Mouse (Mus musculus): Measurements from ENCODE around the gene Folh1. TPM values are rescaled to one million over a fixed set of nuclear protein-coding genes. Genes with fewer than 3 reads are reported as not detected.
"Not testable (repeated sequence)": the region's sequence is repeated elsewhere in the genome, so short reads cannot be mapped to it uniquely, and the experiment has no call there.

The Folh1 gene
- polyA plus RNA-seq (2012; rRNA removed) = 6.2 and 6.8 TPM in 2 replicates

DNA sequence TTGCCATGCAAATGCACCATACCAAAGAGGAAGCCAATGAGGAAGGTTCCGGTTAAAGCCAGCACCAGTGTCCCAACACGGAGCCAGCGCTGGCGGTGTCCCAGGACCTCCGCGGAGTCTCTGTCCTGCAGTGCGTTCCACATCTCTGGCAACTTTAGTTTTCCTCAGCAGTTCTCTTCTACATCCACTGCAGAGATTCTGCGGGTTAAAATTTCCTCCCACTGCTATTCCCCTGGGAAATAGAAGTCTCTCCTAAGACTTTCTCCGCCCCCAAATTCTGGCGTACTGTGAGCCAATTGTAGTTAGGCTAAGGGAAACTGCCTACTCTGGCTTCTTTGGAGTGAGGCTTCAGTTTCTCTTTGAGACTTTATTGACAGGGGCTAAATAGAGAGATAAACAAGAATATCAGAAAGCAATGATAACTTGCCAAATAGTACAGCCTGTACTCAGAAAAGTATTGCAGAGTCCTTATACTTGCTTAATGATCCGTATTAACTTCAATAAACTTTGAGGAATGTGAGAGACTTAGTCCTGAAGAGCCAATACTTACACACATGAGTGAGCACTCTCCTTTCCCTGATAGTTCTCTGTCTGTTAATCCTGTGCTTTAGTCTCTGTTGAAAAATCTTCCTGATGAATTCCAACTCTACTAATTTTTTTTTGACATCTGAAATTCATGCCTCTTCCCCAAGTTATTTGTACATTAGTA, at the start of gene Folh1:
TSS of gene Folh1 (minus strand) at position 327 of the 709 bp plus-strand sequence.
- Histone ChIP-seq H3K27ac (ENCODE audit: insufficient read depth, low read length) (no peak within 1 kb of the TSS; the same call in 1 of the 2 replicates), H3K27me3 (ENCODE audit: control insufficient read depth, insufficient read depth, low read length) (no peaks in the 10 kb centered on the region), H3K4me1 (ENCODE audit: control insufficient read depth, insufficient read depth, low read length) (no peaks in the 10 kb centered on the region), H3K4me3 (replicated peaks; ENCODE audit: insufficient read depth, low read depth, low read length) (peak within 1 kb of the TSS; percentile 28)
- TF ChIP-seq POLR2A (IDR thresholded peaks at IDR 0.05; ENCODE audit: borderline replicate concordance, insufficient read depth, low read length) = no peak
- TF ChIP-seq CTCF (IDR thresholded peaks at IDR 0.05; ENCODE audit: borderline replicate concordance, insufficient read depth, low read depth, low read length) = no peak
- WGBS = under 1% methylated on average over 11 of the region's 11 CpGs
- DNase-seq = peak; percentile 25 to 37

DNA sequence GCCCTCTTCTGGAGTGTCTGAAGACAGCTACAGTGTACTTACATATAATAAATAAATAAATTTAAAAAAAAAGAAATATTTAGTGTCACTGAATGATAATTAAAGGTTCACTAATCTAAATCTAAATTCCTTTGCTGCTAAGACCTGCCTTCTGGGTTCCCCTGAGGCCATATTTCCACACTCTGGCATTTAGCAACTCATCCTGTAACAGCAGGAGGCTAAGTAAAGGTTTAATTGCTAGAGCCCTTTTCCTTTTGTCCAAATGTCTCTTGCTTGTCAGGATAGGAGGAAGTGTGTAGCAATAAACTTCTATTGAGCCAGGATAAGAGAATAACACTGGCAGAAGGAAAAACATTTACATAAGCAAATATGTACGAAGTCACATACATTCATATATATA, 40.7 kb upstream of the Folh1 start:
- TF ChIP-seq CTCF (IDR thresholded peaks at IDR 0.05; ENCODE audit: borderline replicate concordance, insufficient read depth, low read depth, low read length) (no peak), POLR2A (IDR thresholded peaks at IDR 0.05; ENCODE audit: borderline replicate concordance, insufficient read depth, low read length) (no peak)
- Histone ChIP-seq H3K27ac (ENCODE audit: insufficient read depth, low read length) (no peak overlapping the region), H3K4me3 (replicated peaks; ENCODE audit: insufficient read depth, low read depth, low read length) (no peak overlapping the region), H3K27me3 (ENCODE audit: control insufficient read depth, insufficient read depth, low read length) (no peaks in the 10 kb centered on the region), H3K4me1 (ENCODE audit: control insufficient read depth, insufficient read depth, low read length) (no peaks in the 10 kb centered on the region)
- DNase-seq = no peak
- 55% methylated on average over 1 of the region's 1 CpGs for WGBS

DNA sequence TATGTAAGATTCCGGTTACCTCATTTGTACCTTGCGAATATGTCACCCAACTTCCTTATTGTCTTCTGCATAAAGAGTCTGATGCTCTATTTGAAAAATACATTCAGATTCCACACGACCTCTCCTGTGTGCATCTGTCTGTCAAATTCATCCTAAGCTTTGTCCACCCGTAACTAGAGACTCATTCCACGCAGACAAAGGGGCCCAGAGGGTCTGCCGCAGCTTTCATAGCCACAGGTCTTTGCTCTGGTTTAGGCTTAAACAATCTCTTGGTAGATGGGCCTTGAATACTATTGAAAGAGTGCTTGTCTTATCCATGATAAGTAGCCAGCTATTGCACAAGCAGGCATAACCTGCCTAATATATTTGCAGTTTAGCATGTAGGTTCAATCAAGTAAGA, 40.0 kb upstream of the Folh1 start:
- not testable (repeated sequence) for H3K4me3 ChIP-seq (replicated peaks; ENCODE audit: insufficient read depth, low read depth, low read length); H3K27ac ChIP-seq (ENCODE audit: insufficient read depth, low read length); H3K27me3 ChIP-seq (ENCODE audit: control insufficient read depth, insufficient read depth, low read length); H3K4me1 ChIP-seq (ENCODE audit: control insufficient read depth, insufficient read depth, low read length); DNase-seq
- 78% methylated on average over 6 of the region's 6 CpGs for WGBS

DNA sequence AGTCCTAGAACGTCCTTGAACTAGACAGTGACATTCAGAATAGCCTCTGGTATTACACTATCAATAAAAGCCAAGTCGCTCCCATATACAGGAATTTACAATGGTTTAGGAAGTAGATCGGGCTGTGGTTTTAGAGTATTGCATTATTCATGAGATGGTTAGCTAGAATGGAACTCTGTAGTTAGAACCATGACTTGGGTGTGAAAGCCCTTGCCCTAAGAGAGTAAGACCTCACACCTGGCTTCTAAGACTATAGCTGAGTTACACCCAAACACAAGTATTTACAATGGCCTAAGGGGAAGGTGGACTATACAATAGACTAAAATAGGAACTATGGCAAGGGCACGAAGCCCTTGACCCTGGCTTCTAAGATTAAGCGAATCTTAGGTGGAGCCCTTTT, 39.5 kb upstream of the Folh1 start:
- not testable (repeated sequence) for H3K27me3 ChIP-seq (ENCODE audit: control insufficient read depth, insufficient read depth, low read length); DNase-seq; H3K4me3 ChIP-seq (replicated peaks; ENCODE audit: insufficient read depth, low read depth, low read length); H3K27ac ChIP-seq (ENCODE audit: insufficient read depth, low read length); H3K4me1 ChIP-seq (ENCODE audit: control insufficient read depth, insufficient read depth, low read length)
- 85% methylated on average over 5 of the region's 5 CpGs for WGBS

DNA sequence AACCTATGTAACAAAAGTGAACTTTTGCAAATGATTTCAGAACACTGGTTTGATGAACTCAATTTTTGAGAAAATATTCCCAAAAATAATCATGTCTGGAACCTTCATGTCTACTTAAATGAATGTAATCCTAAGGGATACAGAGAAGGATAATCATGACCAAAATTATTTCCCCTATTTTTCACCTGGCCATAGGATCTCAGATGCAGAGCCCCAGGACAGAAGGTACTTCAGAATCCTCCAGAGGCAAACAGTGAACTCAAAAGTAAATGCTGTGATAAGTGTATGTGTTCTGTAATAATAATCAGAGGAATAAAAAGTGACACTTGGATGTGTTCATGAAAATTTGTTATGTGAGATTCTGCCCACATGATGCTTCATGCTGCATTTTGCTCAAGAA, 19.0 kb upstream of the Folh1 start, which contains the start of gene Vmn2r77:
TSS of gene Vmn2r77 (plus strand) at position 301 of the 400 bp plus-strand sequence.
- no peak for DNase-seq
- no peaks in the 10 kb centered on the region for H3K27me3 ChIP-seq (ENCODE audit: control insufficient read depth, insufficient read depth, low read length)
- H3K4me3 ChIP-seq (replicated peaks; ENCODE audit: insufficient read depth, low read depth, low read length) = no peak within 1 kb of the TSS
- no peak within 1 kb of the TSS for H3K27ac ChIP-seq (ENCODE audit: insufficient read depth, low read length)
- TF ChIP-seq POLR2A (IDR thresholded peaks at IDR 0.05; ENCODE audit: borderline replicate concordance, insufficient read depth, low read length) (no peak), CTCF (IDR thresholded peaks at IDR 0.05; ENCODE audit: borderline replicate concordance, insufficient read depth, low read depth, low read length) (no peak)
- no peaks in the 10 kb centered on the region for H3K4me1 ChIP-seq (ENCODE audit: control insufficient read depth, insufficient read depth, low read length)

DNA sequence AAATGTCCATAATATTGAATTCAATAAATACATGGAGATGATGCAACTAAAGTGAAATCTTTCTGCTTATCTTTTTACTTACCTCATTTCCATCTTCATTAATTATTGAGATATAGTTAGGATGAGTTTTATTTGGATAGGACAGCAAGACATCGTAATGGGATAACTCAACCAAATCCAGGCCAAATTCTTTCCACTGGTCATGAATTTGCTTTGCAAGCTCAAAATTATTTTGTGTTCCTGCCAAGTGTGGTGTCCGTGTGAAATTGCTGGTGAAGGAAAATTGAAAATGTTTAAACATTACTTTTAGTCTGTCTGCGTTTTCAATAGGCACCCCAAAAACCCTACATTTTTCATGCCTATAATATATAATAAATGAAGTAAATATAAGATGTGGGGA, 4.1 kb downstream of the Folh1 start:
- DNase-seq = no peak
- no peak overlapping the region for H3K27ac ChIP-seq (ENCODE audit: insufficient read depth, low read length)
- H3K4me1 ChIP-seq (ENCODE audit: control insufficient read depth, insufficient read depth, low read length) = no peaks in the 10 kb centered on the region
- TF ChIP-seq POLR2A (IDR thresholded peaks at IDR 0.05; ENCODE audit: borderline replicate concordance, insufficient read depth, low read length) (no peak), CTCF (IDR thresholded peaks at IDR 0.05; ENCODE audit: borderline replicate concordance, insufficient read depth, low read depth, low read length) (no peak)
- H3K4me3 ChIP-seq (replicated peaks; ENCODE audit: insufficient read depth, low read depth, low read length) = no peak overlapping the region
- WGBS = 22% methylated on average over 3 of the region's 3 CpGs
- no peaks in the 10 kb centered on the region for H3K27me3 ChIP-seq (ENCODE audit: control insufficient read depth, insufficient read depth, low read length)

DNA sequence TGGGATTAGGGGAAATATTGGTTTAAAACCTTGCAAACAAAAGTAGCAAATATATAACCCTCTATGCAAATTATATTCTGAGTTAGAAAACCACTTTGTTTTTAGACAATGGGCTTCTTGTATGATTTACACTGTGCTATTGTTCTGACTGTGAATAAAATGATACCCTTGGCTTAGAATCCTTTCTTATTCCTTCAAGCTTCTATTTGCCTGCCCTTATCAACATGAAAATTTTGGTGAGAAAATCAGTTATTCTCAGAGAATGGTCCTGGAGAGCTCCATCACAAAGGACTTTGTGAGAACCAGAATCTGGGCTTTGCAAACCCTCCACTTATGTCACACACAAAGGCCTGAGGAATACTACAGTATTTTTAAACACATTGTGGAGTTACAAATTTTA, 11.1 kb downstream of the Folh1 start:
- H3K4me3 ChIP-seq (replicated peaks; ENCODE audit: insufficient read depth, low read depth, low read length) = no peak overlapping the region
- H3K27me3 ChIP-seq (ENCODE audit: control insufficient read depth, insufficient read depth, low read length) = no peaks in the 10 kb centered on the region
- H3K4me1 ChIP-seq (ENCODE audit: control insufficient read depth, insufficient read depth, low read length) = no peaks in the 10 kb centered on the region
- no peak overlapping the region for H3K27ac ChIP-seq (ENCODE audit: insufficient read depth, low read length)
- no peak for DNase-seq
- TF ChIP-seq CTCF (IDR thresholded peaks at IDR 0.05; ENCODE audit: borderline replicate concordance, insufficient read depth, low read depth, low read length) (no peak), POLR2A (IDR thresholded peaks at IDR 0.05; ENCODE audit: borderline replicate concordance, insufficient read depth, low read length) (no peak)

DNA sequence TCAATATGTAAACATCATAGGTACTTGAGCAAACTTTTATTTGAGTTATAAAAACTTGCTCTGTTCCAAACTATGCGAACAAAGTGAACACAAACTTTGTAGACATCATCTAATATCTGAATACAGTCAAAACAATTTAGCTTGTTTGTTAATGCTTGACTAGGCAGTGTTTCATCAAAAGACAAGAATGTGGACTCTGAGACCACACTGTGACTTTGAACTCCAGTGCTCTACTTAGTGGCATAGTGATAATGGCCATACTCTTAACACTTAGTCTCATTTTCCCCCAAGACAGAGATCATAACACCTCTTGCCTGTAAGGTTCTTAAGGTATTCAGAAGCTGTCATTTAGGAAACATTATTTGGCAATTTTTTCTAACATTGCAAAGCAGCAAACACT, 15.0 kb downstream of the Folh1 start:
- DNase-seq = no peak

More for the DNA sequence above, 15.0 kb downstream of the Folh1 start:
- 74% methylated on average over 1 of the region's 1 CpGs for WGBS
- no peak overlapping the region for H3K4me3 ChIP-seq (replicated peaks; ENCODE audit: insufficient read depth, low read depth, low read length)
- no peak for TF ChIP-seq POLR2A (IDR thresholded peaks at IDR 0.05; ENCODE audit: borderline replicate concordance, insufficient read depth, low read length)
- TF ChIP-seq CTCF (IDR thresholded peaks at IDR 0.05; ENCODE audit: borderline replicate concordance, insufficient read depth, low read depth, low read length) = no peak
- no peaks in the 10 kb centered on the region for H3K27me3 ChIP-seq (ENCODE audit: control insufficient read depth, insufficient read depth, low read length)
- H3K27ac ChIP-seq (ENCODE audit: insufficient read depth, low read length) = no peak overlapping the region
- H3K4me1 ChIP-seq (ENCODE audit: control insufficient read depth, insufficient read depth, low read length) = no peaks in the 10 kb centered on the region
